Mouse (Mus musculus) midbrain, postnatal 0 days (tissue): Measurements from ENCODE around the gene Raf1. TPM values are rescaled to one million over a fixed set of nuclear protein-coding genes. Genes with fewer than 3 reads are reported as not detected.

Source experiments
- ATAC-seq: fragments of 200-750 bp; cut with Nextera tagmentation; 2 replicates; pipeline ENCODE4 v1.8.0; 2017; ENCODE audit warnings: moderate number of reproducible peaks, mild to moderate bottlenecking, moderate TSS enrichment, moderate library complexity; ENCODE audit not compliant: low FRiP score
- DNase-seq: peaks from one replicate; pipeline ENCODE4 v3.0.0-alpha.2; 2015; ENCODE audit warnings: low spot score
- H3K27ac ChIP-seq: fragments of 300-500 bp; sonication (generic); 2 replicates; pipeline ENCODE4 v1.5.1; 2014; ENCODE audit warnings: low read depth, mild to moderate bottlenecking, low read length, mixed read lengths
- H3K27me3 ChIP-seq: fragments of 300-500 bp; sonication (generic); 2 replicates; pipeline ENCODE4 v1.6.1; 2014; ENCODE audit warnings: low read length, control low read depth, mixed read lengths; ENCODE audit not compliant: insufficient read depth
- H3K36me3 ChIP-seq: fragments of 300-500 bp; sonication (generic); 2 replicates; pipeline ENCODE4 v1.6.1; 2014; ENCODE audit warnings: low read length, control low read depth, mixed read lengths; ENCODE audit not compliant: insufficient read depth
- H3K4me1 ChIP-seq: fragments of 300-500 bp; sonication (generic); 2 replicates; pipeline ENCODE4 v1.6.1; 2014; ENCODE audit warnings: mild to moderate bottlenecking, control low read depth, antibody characterized with exemption, low read length, mixed read lengths; ENCODE audit not compliant: insufficient read depth
- H3K4me2 ChIP-seq: fragments of 300-500 bp; sonication (generic); 2 replicates; pipeline ENCODE4 v1.6.1; 2014; ENCODE audit warnings: low read depth, mild to moderate bottlenecking, low read length, mixed read lengths; ENCODE audit not compliant: poor library complexity, severe bottlenecking
- H3K4me3 ChIP-seq: fragments of 300-500 bp; sonication (generic); 2 replicates; pipeline ENCODE4 v1.5.1; 2014; ENCODE audit warnings: low read depth, mild to moderate bottlenecking, low read length, moderate library complexity
- H3K9ac ChIP-seq: fragments of 300-500 bp; sonication (generic); replicated peaks from 2 replicates; pipeline ENCODE4 v1.6.1; 2014; ENCODE audit warnings: mild to moderate bottlenecking, low read length, moderate library complexity, mixed read lengths; ENCODE audit not compliant: poor library complexity, severe bottlenecking
- H3K9me3 ChIP-seq: fragments of 300-500 bp; sonication (generic); 2 replicates; pipeline ENCODE4 v1.6.1; 2016; ENCODE audit warnings: low read length, control low read depth
- CTCF ChIP-seq: IDR thresholded peaks from 2 replicates; pipeline ENCODE4 v1.5.1; 2016; ENCODE audit warnings: antibody characterized with exemption, mild to moderate bottlenecking
- WGBS: fragments of 180-500 bp; shearing (Covaris S2); extraction: QIAGEN DNeasy Blood & Tissue Kit; methylation state at CpG from one replicate; pipeline ENCODE4 v1.1.7; 2014; 5-methylcytosine and 5-hydroxymethylcytosine counted together
- polyA plus RNA-seq: library from polyadenylated mRNA; unstranded; fragments of >200 nt; fragmentation: Nextera tagmentation; extraction: Ambion mirVana; gene quantifications from 2 replicates; pipeline ENCODE4 v1.2.1, GENCODE M21; 2015
- total RNA-seq: library from RNA; depleted of rRNA; stranded (reverse); fragments of >200 nt; gene quantifications from 2 replicates; pipeline ENCODE4 v1.2.3, GENCODE M21; 2014

The Raf1 gene
- total and polyA plus RNA-seq, 2 experiments from 2014 or later: 89.1 to 196 TPM

DNA sequence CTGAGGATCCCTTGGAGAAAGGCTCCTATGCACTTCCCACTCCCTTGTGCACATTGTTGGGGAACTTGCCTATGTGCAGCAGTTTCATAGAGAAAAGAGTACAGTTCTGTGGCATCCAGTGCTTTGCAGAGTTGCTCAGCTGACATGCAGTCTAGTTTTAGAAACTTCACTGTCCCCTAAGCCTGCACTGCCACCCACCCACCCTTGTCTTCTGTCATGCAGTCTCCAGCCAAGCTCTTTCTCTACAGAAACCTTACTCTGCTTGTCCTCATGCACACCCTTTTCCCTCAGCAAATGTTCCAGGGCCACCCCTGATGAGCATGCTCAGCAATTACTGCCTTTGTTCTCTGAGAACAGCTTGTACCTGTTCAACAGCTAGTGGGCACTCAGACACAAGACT, 62.6 kb downstream of the Raf1 start:
- H3K27ac ChIP-seq: no peak overlapping the region
- H3K9me3 ChIP-seq: no peaks in the 10 kb centered on the region
- H3K9ac ChIP-seq: no peak overlapping the region
- TF ChIP-seq CTCF: no peak
- H3K4me1 ChIP-seq: no peaks in the 10 kb centered on the region
- peaks cover 59% of the 10 kb centered on the region for H3K36me3 ChIP-seq
- ATAC-seq: no peak
- H3K4me3 ChIP-seq: no peak overlapping the region
- DNase-seq: no peak
- H3K4me2 ChIP-seq: no peak overlapping the region
- H3K27me3 ChIP-seq: no peaks in the 10 kb centered on the region

DNA sequence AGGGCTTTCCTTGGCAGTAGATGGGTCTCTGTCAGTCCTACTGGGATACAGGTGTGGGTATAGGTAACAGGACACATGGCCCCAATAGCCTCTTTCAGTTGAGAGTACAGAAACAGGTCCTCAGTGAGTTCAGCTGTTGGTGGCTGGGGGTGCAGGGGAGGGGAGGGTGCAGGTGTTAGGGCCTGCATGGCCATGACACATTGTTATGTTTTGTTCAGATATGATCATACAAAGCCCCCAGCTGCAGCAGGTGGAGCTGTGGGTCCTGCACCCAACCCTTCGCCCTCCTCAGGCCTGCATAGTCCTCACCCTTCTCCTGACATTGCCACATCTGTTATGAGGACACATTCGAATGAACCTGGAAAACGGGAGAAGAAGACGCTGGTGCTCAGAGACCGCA, 66.1 kb downstream of the Raf1 start:
- Histone ChIP-seq H3K4me3 (no peak overlapping the region), H3K27ac (no peak overlapping the region), H3K9me3 (no peaks in the 10 kb centered on the region), H3K4me1 (no peaks in the 10 kb centered on the region), H3K9ac (no peak overlapping the region), H3K36me3 (peaks cover 30% of the 10 kb centered on the region), H3K27me3 (no peaks in the 10 kb centered on the region), H3K4me2 (no peak overlapping the region)
- no peak for TF ChIP-seq CTCF
- 97% methylated on average over 5 of the region's 5 CpGs for WGBS
- DNase-seq (no peak), ATAC-seq (no peak)

DNA sequence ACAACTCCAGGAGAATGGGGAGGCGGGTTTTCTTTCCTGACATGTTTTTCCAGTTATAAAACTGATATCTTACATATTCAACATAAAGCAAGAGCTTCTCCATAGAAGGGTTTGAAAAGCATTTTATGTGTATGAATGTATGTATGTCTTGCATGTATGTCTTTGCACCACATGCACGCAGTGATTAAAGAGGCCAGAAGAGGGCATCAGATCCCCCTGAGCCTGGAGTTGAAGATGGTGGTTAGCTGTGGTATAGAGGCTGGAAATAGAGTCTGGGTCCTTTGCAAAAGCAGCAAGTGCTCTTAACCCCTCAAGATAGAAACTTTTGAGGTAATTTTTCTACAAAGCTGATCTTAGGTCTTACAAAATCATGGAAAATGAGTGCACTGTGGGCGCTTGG, 67.3 kb downstream of the Raf1 start:
- WGBS: 67% methylated on average over 3 of the region's 3 CpGs
- Histone ChIP-seq H3K4me3 (no peak overlapping the region), H3K4me1 (no peaks in the 10 kb centered on the region), H3K9me3 (no peaks in the 10 kb centered on the region), H3K4me2 (no peak overlapping the region), H3K27me3 (no peaks in the 10 kb centered on the region), H3K9ac (no peak overlapping the region), H3K27ac (no peak overlapping the region), H3K36me3 (peaks cover 30% of the 10 kb centered on the region)
- ATAC-seq: no peak
- DNase-seq: no peak
- peak; percentile 68 for TF ChIP-seq CTCF

DNA sequence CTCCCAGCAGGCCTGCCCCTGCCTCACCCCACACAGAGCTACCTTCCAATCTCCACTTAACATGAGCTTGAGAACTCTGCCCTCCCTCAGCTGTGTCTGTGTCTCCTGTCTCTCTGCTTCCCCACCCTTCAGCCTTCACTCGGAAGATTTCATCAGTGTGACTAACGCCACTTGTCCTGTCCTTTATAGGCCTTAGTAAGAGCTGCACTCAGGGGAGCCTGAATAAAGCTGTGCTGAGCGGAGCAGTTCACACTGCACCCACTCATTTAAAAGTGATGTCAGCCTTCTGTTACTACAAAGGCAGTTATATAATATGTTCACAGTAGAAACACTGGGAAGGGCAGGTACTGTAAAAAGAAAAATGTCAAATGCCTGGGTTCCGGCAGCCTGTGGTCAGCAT, 69.0 kb downstream of the Raf1 start:
- no peak for DNase-seq
- Histone ChIP-seq H3K9me3 (no peaks in the 10 kb centered on the region), H3K27me3 (no peaks in the 10 kb centered on the region), H3K9ac (no peak overlapping the region), H3K36me3 (peaks cover 24% of the 10 kb centered on the region), H3K4me2 (no peak overlapping the region), H3K4me1 (peaks cover 5% of the 10 kb centered on the region; the same call in 1 of the 2 replicates), H3K4me3 (no peak overlapping the region), H3K27ac (no peak overlapping the region)
- TF ChIP-seq CTCF: no peak
- ATAC-seq: no peak
- WGBS: 53% methylated on average over 4 of the region's 4 CpGs

DNA sequence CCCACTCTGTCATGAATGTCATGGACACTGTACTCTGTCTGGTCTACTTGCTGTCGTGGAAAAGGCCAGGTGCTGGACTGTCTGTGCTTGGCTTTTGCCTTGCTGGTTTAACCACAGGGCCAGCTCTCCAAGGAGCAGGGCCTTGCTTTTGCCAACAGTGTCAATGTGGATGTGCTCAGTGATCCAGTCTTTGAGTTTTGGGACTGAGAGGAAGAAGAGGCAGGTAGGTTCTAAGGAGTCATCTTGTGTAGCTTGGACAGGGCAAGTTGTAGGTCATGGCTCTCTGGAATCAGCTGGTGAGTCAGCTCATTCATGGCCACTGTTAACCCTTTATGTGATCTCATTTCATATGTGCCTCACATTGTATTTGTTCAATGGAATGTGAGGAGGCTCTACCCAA, 70.0 kb downstream of the Raf1 start:
- TF ChIP-seq CTCF: no peak
- no peaks in the 10 kb centered on the region for H3K9me3 ChIP-seq
- peaks cover 5% of the 10 kb centered on the region; the same call in 1 of the 2 replicates for H3K4me1 ChIP-seq
- H3K36me3 ChIP-seq: peaks cover 18% of the 10 kb centered on the region
- no peak overlapping the region for H3K9ac ChIP-seq
- 86% methylated on average over 1 of the region's 1 CpGs for WGBS
- no peaks in the 10 kb centered on the region for H3K27me3 ChIP-seq
- no peak overlapping the region for H3K4me2 ChIP-seq
- ATAC-seq: no peak
- no peak for DNase-seq
- H3K4me3 ChIP-seq: no peak overlapping the region
- H3K27ac ChIP-seq: no peak overlapping the region

DNA sequence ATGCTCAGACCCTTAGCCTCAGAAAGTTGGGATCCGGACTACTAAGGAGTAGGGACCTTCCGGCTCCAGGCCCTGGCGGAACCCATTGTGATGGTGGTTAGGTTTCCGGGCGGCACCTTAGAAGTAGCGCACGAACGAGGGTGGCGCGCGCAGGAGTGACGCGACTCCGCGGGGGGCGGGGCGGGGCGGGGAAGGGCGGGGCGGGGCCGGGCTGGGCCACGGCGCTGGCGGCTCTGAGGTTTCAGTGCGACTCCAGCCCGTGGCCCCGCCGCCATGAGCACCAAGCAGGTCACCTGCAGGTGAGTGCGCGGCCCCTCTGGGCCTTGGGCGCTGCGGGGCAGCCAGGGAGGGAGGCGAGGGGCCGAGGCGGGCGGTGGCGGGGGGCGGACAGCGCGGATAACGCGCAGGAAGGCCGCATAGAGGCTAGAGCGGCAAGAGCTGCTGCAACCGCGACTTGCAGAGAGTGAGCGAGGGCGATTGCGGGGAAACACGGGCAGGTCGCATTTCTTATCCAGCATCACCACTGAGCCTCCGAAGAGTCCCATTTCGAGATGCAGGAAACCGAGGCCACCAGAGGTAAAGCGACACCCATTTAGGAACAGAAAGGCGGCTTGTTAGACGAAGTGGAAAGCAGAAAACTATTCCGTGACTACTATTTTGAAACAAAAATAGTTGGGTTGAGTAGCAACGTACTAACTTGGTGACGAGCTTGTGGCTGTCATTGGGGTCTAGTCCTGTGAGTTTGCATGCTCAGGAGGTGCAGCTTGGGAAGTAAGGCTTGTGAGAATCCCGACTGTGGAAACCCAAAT, 74.5 kb downstream of the Raf1 start, which contains the start of gene Mkrn2:
Mkrn2 (plus strand) TSS at position 188 of the 809 bp plus-strand sequence.
- peak within 1 kb of the TSS; percentile 85 for H3K27ac ChIP-seq
- no peaks in the 10 kb centered on the region for H3K27me3 ChIP-seq
- no peaks in the 10 kb centered on the region for H3K9me3 ChIP-seq
- peak; percentile 91 for DNase-seq
- under 1% methylated on average over 51 of the region's 61 CpGs for WGBS
- peak within 1 kb of the TSS; percentile 84 for H3K4me3 ChIP-seq
- H3K4me1 ChIP-seq: peaks cover 5% of the 10 kb centered on the region; the same call in 1 of the 2 replicates
- H3K36me3 ChIP-seq: peaks cover 4% of the 10 kb centered on the region; the same call in 1 of the 2 replicates
- H3K9ac ChIP-seq: peak within 1 kb of the TSS; percentile 93
- TF ChIP-seq CTCF: no peak
- H3K4me2 ChIP-seq: peak within 1 kb of the TSS; percentile 62
- ATAC-seq: peak; percentile 95
